Mouse (Mus musculus) gastrocnemius, postnatal 36 days (tissue): ENCODE measurements around the gene Resp18. TPM values are rescaled to one million over a fixed set of nuclear protein-coding genes. Genes with fewer than 3 reads are reported as not detected.
A peak's percentile ranks its signal among the peaks of the same experiment; 100 is the strongest.

Source experiments
- DNase-seq, 2 experiments: peaks; one replicate each; pipeline ENCODE4 v3.0.0; 2022
- intact Hi-C: fragments of 180-260 bp; cut with DNase I; formaldehyde crosslinking; loops from one replicate; pipeline ENCODE4 v1.15.1; 2025
- total RNA-seq, 2 experiments: library from RNA; stranded (reverse); gene quantifications; 2 replicates each; pipeline ENCODE4 v1.2.3; 2021

Gene Resp18
- total RNA-seq, 2 experiments from 2014 or later: not detected

DNA sequence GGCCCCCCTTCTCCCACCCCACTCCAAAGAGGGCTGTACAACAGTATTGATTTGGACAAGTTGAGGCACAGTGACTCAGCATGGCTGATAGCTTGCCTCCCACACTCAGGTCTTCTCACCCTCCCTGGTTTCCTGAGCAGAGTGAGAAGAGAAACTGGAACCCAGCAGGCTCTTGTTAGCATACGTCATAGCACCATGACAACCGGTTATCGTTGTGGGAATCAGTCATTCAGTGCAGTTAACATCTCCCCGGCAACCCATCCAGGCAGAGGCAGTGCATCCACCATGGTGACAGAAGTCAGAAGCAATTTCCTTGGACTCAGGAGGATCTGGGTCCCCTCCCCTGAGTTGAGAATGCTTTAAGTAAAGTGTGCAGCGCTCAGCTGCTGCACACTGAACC, 4.8 kb upstream of the Resp18 start:
- intact Hi-C loops: no loop called here
- DNase-seq: no peak

GRCm38 (mm10) chr1:75277195-75278188, 723 bp downstream of the Resp18 start:
- DNase-seq: no peak
- intact Hi-C loops: loop anchor here (2.0 kb wide), 1 partner anchor 15 kb away; no protein-coding TSS in a partner anchor

GRCm38 (mm10) chr1:75264091-75264880, 13.9 kb downstream of the Resp18 start, which contains the start of gene Ptprn:
Ptprn (minus strand) TSS chr1:75264502.
- intact Hi-C loops: no loop called here
- no peak for DNase-seq

DNA sequence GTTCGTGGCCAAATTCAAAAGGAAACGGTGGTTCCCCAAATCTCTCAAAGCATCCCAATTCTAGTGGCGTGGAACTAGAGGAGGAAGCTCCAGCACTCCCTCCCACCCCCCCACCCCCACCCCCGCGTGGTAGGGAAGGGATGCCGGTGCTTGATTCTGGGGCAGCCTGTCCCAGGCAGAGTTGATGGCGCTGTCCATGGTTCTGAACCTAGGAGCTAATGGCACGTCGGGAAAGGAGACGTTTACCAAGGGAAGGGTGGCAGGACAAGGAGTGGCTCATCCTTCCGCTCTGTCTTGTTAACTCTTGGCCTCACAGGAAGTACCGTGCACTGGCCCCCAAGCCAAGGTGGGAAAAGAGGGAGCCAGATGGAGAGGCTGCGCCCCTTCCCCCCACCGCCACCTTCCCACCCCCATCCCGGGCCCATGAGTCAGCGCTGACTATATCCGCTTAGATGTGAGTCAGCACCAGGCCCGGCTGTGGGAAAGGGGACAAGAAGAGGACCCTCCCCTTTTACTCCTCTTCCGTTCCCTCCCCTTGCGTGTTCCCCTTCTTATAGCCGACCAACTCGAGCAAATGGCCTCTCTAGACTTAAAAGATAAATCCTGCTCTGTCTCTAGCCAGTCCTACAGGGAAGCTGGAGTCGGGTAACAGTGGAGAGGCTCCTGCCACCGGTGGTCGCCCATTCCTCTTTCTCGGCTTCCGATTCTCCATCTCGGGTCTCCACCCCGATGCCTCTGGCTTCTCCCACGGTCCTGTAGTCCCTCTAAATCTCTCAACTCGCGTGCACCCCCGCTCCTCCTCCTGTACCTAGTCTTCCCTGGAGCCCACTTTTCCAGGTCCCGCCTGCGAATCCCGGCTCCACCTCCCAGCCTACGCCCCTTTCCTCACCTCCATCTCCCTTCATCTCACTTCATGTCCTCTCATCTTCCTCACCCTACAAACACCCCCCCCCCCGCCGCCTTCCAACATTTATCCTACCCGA, 15.0 kb downstream of the Resp18 start:
- DNase-seq: peak in 1 of 2 experiments; percentile 40
- intact Hi-C loops: loop anchor here (2.0 kb wide), 1 partner anchor 14 kb away; no protein-coding TSS in a partner anchor

DNA sequence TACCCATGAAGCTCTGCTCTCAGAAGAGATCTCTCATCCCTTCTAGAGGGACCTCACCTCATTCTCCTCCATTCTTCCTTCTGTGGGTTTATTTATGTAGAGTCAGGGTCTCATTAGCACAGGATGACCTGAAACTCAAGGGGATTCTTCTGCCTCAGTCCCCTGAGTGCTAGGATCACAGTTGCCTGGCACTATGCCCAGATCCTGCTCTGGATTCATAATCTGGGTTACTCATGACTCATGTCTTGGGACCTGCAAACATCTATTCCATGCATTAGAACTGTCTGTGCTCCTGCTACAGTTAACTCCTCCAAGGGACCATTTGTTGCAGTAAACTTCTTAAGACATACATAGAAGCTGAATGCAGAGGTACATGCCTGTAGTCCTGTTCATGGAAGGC, 16.9 kb downstream of the Resp18 start:
- no peak for DNase-seq
- intact Hi-C loops: no loop called here

DNA sequence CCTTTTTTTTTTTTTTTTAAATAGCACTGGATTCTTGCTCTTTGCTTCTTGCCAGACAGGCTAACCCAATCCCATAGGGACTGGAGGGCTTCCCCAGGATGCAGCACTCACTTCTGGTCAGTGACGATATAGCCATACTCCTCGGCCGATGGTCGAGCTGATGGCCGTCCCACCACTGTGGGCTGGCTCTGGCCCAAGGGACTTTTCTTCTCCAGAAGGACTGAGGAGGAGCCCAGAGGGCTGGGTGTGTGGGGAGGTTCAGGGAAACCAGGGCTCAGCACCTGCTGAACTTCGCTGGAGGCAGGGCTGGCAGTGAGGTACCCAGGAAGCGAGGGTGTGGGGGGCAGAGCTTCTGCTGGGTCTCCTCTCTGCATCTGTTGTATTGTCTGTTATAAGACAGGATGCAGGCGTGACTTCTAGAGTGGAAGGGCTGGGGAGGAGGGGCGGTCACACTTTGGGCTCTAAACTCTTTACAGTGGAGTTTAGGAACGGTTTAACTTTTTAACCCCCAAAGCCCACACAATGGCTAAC, 22.6 kb downstream of the Resp18 start:
- no peak for DNase-seq
- intact Hi-C loops: loop anchor here (5.0 kb wide), 1 partner anchor 308 kb away; no protein-coding TSS in a partner anchor

- DNase-seq: no peak
- intact Hi-C loops: loop anchor here (5.0 kb wide), 2 partner anchors 63 to 307 kb away; partner anchors contain the start of gene Dnpep
These were observed 23.6 kb downstream of the Resp18 start for GRCm38 (mm10) chr1:75254625-75255013.

- DNase-seq: peak; percentile 72 to 73
These were observed 24.2 kb downstream of the Resp18 start for GRCm38 (mm10) chr1:75253849-75254624.

DNA sequence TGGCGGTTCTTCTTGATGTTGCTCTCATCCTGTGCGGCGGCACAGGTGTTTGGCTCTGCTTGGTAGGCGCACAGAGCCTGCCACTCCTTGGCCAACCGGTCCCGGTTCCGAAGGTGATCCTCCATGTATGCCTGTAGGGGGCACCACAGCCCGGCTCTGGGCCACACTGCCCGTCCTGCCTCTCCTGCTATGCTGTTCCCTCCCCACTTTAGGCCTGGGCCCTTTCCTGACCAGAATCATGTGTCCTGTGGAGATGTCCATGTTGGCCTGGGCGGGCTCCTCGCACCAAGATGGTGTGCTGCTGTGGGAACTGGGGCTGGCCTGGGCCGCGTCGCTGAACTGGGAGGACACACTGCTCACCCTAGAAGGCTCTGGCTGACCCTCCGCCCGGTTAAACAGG, 25.2 kb downstream of the Resp18 start:
- intact Hi-C loops: loop anchor here (5.0 kb wide), 1 partner anchor 64 kb away; the partner anchor contains the start of gene Dnpep
- no peak for DNase-seq

More at GRCm38 (mm10) chr1:75253849-75254624, 24.2 kb downstream of the Resp18 start:
- intact Hi-C loops: loop anchor here (5.0 kb wide), 1 partner anchor 63 kb away; the partner anchor contains the start of gene Dnpep

DNA sequence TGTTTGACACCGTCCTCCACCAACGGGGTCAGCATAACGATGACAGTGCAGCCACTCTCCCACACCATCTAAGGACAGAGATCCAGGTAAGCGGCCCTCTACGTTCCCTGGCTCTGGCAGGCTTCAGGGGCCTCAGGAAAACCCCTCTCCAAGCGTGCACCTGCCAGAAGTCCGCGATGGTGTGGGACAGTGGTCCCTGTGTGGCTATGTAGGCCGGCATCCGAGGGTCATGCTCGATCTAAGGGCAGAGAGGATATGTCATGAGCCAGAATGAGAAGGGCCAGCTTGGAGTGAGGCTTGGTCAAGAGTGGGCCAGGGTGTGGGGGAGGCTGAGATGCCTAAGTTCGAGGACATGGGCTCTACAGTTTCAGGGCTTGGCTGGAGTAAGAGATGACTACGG, 25.9 kb downstream of the Resp18 start:
- intact Hi-C loops: loop anchor here (5.0 kb wide), 1 partner anchor 65 kb away; the partner anchor contains the start of gene Dnpep

DNA sequence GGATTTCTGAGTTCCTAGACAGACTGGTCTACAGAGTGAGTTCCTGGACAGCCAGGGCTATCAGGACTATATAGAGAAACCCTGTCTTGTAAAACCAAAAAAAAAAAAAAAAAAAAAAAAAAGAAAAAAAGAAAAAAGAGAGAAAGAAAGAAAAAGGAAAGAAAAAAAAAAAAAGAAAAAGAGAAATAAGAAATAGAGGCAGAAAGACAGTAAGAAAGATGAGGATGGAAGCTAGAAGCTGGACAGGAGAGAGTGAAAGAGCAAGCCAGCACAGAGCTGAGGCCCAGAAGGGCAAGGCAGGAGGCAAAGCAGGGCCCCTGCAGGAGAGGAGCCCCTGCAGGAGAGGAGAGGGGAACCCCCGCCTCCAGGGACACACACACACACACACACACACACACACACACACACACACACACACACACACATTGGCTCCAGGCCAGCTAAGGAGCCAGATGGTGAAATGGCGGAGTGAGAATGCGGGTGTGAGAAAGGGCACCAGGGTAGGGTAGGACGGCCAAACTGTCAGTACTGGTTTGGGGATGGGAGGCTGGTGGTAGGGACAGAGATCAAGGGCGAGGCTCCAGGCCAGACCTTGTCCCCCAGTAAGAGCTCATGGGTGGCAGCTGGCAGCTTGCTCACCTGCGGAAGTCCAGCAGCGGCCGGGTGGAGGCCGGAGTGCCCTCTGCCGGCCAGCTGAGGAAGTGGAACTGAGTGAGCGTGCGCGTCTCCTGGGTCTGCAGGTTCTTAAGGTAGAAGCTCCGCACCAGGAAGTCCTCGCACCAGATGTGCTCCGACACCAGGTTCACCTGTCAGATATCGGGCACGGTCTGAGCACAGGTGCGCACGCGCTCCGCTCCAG, 26.9 kb downstream of the Resp18 start:
- intact Hi-C loops: loop anchor here (5.0 kb wide), 1 partner anchor 66 kb away; the partner anchor contains the start of gene Dnpep
- peak; percentile 60 to 71 for DNase-seq

More for the DNA sequence above, 25.9 kb downstream of the Resp18 start:
- no peak for DNase-seq

GRCm38 (mm10) chr1:75250498-75250897, 27.7 kb downstream of the Resp18 start:
- intact Hi-C loops: loop anchor here (5.0 kb wide), 1 partner anchor 67 kb away; the partner anchor contains the start of gene Dnpep
- no peak for DNase-seq

DNA sequence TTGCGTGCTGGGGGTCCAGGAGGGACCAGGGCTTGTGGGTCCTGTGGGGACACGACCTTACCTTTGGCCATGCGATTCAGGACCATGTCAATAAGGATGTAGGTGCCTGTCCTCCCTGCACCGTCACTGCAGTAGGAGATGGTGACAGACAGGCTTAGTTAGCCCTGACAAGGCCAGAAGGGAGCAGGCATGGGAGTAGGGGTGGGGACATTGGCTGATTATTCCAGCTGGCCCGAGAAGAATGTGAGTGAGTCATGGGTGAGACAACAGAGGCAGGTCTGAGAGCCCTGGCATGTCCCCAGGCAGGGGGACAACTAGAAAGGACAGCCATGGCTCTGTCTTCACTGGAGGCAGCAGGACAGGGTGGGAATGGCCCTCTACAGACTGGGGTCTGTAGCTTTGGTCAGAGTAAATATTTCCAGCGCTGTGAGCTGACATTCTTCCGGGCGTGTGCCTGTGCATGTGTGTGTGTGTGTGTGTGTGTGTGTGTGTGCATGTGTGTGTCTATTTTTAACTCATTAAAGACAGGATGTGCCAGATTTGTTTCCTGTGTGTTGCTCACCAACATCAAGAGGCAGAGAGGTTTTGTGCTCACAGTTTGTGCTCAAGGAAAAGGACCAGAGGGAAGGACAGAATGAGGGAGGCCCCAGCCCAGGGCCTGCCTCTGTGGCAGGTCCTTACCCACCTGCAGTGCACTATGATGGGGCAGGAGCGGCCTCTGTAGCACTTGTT, 30.0 kb downstream of the Resp18 start:
- peak in 1 of 2 experiments; percentile 45 for DNase-seq
- intact Hi-C loops: no loop called here

DNA sequence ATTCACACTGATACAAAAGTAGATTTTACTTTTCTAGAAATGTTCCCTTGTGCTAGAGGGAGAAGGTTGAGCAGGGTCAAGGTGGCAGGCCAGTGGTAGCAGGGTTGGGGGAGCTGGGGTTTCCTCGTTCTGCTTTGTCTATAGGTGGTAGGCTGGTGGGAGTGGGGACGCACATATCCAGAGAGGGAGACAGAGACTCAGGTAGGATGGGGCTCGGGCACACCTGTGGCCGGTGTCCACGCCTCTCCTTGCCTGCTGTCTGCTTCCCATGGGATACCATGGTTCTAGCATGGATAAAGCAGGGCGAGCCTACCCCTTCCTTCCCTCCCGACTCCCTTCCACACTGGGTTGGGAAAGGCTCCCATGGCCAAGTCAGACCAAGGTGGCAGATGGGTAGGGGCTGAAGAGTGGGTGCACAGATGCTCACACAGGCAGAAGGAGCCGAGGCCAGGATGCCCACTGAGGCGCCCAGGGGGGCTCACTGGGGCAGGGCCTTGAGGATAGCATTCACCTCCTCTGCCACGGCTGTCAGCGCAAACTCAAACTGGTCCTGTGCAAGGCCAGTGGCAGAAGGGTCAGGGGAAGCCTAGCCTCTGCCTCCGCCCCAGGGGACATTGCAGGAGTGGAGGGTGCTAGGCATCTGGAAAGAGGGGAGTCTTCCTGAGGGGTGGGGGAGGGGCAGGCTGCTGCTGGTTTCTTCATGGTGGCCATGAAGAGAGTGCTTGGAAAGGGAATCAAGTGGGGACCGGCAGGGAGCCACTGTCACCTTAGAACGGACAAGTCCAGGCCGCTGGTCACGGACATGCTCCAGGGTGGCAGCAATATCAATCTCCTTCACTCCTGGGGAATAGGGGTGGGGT, 30.9 kb downstream of the Resp18 start:
- DNase-seq: no peak
- intact Hi-C loops: no loop called here

DNA sequence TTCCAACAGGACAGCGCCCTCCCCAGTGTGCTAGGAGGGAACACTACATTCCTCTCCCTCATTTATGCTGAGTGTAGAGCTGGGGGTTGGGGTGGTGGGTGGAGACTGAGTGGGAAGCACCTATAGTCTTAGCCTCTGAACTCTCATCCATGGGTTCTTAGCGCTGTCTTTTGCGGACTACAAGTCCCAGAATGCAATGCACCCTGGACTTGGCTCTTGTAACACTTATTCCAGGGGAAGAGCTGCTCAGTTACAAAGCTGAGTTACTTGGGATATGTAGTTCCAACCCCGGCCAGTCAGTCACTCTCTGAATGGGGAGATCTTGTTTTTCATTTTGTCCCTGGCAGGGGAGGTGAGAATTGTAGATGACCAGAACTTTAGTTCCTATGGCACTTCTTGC, 33.4 kb downstream of the Resp18 start:
- DNase-seq: no peak
- intact Hi-C loops: no loop called here
